Mouse (Mus musculus) c-Kit-positive CD71-positive TER-119-negative erythroid progenitor cells, embryonic 14.5 days (primary cell): Measurements from ENCODE around the gene Stum.

ENCODE experiments used
- DNase-seq: peaks from one replicate; pipeline ENCODE4 v3.0.0-alpha.2; 2013; ENCODE audit warnings: low read depth

The Stum gene

DNA sequence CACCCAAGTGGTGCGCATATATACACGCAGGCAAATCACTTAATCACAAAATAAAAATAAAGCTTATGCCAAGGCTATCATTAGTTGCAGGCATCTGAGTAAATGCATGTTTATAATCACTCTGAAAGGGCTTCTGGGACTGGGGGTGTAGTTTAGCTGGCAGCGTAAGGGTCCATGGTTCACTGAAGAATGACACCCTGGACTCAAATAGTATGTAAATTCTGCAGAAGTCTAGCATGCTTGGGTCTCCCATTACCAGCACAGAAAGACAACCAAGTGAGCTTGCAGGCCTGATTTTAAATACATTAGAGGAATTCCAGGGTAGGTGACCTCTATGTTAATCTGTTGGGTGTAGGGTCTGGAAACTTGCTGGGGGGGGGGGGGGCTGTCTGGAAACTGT is 16.5 kb upstream of the Stum start:
- DNase-seq = no peak

GRCm38 (mm10) chr1:180492777-180493176 is 9.5 kb upstream of the Stum start:
- no peak for DNase-seq

GRCm38 (mm10) chr1:180485346-180485745 is 2.0 kb upstream of the Stum start:
- no peak for DNase-seq

DNA sequence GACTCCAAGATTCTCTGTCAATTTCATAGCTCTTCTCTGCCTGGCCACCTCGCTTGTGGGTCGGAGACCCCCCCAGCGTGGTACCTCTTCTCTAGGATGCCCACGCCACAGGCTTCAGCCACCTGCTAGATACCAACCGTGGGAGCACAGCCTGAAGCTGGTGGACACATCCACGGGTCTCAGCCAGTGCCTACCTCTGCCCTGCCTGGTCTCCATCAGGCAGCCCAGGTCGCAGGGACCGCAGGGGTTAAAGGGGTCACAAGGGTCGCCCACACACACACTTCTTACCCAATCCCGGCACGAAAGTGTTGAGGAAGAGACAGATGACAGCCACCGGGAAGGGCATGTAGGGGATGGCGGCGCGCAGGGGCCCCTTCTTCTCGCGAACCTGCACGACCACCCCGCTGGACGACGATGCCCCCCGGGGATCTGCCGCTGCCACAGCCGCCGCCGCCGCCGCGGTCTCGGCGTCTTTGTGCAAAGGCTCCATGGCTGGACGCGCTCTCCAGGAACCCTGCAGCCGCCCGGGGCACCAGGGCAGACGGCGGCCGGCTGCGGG is 385 bp downstream of the Stum start:
- DNase-seq = no peak

- DNase-seq = no peak
Measured at GRCm38 (mm10) chr1:180481956-180482355, 1.3 kb downstream of the Stum start.

GRCm38 (mm10) chr1:180481331-180481730 is 2.0 kb downstream of the Stum start:
- DNase-seq = no peak

DNA sequence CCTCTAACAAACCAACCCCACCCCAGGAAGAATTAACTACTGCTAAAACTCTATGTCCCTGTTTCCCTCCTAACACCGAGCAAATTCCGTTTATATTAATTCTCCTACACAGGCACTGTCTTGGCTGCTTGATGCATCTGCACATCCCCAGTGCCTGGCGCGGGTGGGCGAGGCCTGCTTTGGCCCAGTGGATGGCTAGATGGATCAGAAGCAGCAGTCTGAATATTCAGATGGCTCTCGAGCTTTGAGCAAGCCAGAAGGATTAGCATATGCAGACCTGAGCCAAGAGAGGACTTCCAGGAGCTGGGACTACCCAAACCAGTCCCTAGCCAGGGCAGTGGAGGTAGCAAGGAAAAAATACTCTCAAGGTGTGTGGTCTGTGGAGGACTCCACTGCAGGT is 3.0 kb downstream of the Stum start:
- no peak for DNase-seq

DNA sequence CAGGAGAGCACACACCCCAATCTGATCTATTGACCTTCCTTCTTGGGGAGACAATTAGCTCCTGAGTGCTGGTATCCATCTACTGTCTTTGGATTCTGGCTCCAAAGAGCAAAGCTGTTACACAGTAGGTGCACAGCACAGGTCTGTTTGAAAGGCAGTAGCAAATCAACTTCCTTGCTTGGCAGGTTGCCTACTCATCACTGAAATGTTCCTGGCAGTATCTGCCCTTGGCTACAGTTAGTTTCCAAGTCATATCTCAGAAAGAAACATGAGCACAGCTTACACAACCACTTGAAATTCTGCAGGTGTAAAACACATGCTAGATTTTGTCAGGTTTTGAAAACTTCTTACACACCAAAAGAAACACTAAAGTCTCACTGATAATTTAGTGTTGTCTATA is 9.7 kb downstream of the Stum start:
- no peak for DNase-seq

DNA sequence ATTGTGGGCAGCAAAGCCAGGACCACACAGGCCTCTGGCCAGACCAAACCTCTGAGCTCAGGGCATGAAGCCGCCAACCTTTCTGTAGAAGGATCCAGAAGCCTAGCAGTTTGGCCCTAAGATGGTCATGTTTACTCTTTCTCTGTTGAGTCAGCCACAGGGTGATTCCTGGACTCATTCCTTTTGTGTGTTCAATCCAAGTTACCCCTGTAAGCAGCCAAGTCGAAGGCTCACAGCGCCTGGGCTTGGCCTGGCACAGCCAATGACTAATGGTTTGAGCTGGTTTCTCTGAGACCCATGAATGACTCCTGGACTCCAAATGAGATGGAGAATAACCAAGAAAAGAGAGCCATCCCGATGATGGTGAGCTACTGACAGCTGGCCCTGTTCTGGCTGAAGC is 15.3 kb downstream of the Stum start:
- no peak for DNase-seq

DNA sequence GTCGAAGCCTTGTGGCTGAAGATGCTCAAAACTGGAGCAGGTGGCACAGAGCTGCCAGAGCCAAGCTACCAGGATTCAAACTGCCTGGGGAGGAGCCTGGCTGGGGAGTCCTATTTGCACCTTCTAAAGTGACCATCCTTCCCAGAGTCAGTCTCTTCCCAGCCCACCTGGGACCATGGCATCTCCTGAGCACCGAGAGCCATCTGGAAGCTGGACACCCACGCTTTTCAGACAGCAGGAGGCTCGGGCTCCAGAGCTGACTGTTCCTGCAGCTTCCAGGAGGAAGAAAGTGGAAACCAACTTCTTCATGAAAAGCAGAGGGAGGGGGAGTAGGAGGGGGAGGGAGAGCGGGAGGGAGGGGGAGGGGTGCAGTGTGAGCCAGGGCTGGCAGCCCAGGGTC is 17.7 kb downstream of the Stum start:
- no peak for DNase-seq

DNA sequence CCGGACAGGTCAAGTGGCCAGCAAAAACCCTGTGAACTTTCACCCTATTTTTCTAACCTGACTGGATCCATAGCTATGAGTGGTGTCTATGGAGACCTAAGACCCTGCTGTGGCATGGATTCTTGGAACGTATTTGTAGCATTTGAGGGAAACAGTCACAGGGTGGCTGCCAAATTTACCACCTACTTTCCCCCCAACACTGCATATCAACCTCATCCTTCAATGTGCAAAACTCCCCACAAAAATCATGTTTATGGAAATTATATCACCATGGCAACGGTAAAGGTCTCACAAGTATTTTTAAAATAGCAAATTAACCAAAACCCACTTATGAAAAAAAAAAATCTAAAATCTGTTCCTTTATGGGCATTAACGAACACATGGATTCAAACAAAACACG is 18.9 kb downstream of the Stum start:
- no peak for DNase-seq

DNA sequence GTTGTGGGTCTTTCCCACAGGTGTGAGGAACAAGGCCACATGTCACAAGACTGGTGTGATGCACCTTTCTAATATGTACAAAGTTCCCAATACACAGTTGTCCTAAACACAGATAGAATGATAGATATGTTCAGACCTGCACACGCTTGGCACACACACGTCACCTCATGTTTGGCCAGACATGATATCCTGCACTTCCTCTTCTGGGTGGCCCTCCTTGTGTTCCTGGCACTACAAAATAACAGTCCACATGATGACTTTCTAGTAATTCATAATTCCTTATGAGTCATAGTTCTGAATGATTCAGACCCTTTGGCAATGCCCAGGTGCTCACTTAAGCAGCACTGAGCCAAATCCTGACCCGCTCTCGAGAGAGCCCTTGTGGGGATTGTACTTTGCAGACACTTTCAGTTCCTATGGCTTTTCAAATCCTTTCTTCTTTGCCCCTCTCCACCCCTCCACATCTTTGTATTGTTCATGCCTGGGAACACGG is 20.3 kb downstream of the Stum start:
- DNase-seq = no peak

- no peak for DNase-seq
Measured at GRCm38 (mm10) chr1:180462396-180462795, 20.9 kb downstream of the Stum start.

DNA sequence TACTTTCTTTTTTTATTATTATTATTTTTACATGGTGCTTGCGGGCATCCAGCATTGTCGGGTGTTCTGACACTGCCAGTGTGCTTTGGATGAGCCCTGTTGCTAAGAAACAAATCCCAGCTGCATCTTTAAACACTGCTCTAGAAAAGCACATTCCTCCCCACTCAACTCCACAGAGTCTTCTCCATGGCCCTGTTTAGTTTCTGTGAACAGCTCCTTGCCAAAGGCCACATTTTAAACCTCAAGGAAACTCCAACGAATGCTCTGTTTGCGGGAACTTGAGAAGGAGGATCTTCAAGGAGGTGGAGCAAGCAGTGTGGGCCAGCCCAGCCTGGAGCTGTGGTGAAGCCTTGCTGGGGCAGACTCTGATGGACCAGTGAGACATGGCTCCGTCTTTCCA is 22.6 kb downstream of the Stum start:
- no peak for DNase-seq

DNA sequence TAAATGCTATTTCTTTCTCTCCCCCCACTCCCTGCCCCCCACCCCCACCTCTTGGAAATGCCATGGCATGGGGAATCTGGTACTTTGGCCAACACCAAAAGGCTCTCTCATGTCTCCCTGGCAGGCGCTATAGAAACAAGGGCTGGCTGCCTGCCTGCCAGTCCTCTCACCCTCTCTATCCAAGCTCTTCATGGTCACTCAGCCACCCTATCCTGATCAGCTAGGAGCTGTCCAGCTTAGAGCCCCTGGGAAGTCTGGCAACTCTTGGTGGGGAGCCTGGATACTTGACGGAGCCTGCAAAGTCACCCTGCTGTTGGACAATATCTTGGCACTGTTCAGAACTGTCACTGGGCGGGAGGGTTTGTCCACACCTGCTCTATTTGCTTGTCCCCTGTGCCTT is 24.6 kb downstream of the Stum start:
- no peak for DNase-seq

DNA sequence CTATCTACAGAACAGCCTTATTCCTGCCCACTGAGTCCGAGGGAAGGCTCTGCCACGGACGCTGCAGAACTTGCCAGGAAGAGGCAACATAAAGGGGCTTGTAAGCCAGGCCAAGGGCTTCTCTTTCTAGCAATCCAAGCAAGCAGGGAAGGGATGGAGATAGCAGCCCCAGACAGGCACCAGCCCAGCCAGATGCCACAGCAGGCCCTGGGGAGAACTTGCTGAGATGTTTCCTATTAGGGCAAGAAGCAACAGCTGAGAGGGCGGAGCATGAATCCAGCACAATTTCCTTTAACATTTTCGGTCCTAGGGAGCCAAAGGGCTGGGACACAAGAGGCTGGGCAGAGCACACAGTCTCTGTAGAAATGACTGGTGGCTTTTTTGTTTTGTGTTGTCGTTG is 25.0 kb downstream of the Stum start:
- DNase-seq = no peak

DNA sequence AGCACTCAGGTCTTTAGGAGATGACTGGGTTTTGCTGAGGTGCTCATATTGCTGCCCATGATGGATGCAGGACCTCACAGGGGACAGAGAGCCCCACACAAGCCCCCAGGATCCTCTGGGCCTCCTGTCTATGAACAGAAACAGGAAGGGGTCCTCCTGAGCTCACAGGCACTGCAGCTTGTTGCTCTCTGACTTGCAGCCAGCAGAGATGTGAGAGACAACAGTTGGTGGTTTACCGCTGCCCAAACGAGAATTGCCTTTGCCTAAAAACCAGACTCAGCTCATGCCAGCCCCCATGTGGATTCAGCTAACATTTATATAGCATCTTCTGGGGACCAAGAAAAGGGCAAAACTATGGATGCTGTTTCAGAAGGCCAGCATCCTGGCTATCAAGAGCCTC is 33.7 kb downstream of the Stum start:
- DNase-seq = no peak

- DNase-seq = no peak
Measured at GRCm38 (mm10) chr1:180444411-180444810, 38.9 kb downstream of the Stum start.

DNA sequence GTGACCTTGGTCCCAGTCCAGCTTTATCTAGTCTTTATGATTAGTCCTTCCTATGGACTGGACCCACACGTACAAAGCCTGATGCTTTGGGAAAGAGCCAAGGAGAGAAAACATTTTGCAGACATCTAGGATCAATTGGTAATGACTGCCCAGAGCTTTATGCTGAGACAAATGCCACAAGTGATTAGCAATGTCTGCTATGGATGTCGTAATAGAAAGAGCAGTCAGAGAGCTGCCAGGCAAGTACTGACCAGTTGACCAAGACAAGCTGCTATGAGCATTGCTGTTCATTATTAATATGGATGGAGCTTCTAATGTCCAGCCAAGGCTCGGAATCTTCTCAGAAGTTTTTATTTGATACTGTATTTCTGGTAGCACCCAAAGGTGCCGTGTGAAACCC is 43.8 kb downstream of the Stum start:
- no peak for DNase-seq

- no peak for DNase-seq
Measured at GRCm38 (mm10) chr1:180434925-180435324, 48.4 kb downstream of the Stum start.

DNA sequence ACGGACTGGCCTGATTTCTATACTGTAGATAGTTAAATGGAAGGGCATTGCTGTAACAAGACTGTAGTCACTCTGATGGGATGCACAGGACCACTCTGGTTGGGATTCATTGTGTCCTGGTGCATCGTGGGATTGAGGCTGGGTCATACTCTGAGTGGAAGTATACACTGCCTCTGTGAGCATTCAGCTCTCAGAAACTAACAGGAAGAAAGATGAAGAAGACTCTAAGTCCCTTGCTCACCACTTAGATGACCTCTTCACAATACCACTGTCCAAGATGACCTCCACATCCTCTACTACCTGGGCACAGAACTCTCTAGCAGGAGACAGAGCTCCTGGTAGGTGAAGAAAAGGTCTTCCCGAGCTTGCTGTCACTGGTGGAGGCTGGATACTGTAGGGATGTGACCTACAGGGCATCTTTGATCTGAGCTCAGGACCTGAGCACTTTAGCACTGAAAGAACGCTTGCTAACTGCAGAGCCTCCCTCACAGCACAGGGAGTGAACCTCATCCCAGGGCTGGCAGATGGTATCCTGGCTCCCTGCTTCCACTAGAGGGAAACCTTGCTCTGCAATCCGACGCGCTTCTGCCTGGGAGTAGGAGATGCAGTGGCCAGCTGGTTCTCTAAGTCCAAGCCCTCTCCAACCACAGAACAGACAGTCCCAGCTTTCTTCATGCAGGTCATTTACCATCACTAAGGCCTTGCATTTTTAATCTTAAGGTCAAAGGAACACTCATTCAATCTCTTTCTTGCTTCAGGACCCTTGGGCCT is 49.3 kb downstream of the Stum start:
- peak; percentile 20 for DNase-seq

DNA sequence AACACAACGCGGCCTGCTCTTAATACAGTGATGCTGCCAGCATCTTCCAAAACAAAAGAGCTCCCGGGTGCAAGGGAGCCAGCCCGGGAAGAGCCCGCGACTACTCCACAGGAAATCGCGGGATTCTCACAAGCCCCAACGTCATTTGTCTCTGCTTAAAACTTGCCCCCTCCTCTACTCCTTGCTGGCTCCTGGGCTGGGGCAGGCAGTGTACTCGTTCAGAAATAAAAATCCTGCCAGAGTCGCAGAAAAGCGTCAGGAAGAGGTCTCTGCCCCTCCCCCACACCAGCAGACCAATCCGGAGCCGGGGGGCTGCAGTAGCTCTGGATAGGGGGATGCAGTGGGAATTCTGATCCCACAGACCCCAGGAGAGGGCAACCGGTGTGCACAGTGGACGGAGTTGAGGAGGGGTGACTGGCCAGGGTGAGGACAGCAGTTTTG is 50.2 kb downstream of the Stum start:
- no peak for DNase-seq

- no peak for DNase-seq
Measured at GRCm38 (mm10) chr1:180431833-180432232, 51.5 kb downstream of the Stum start.

GRCm38 (mm10) chr1:180429819-180430218 is 53.5 kb downstream of the Stum start:
- no peak for DNase-seq
